Mouse (Mus musculus) lung, adult 2 months (tissue): ENCODE measurements around the gene Tgfbr3. TPM values are rescaled to one million over a fixed set of nuclear protein-coding genes. Genes with fewer than 3 reads are reported as not detected.

Experiments used
- DNase-seq: peaks from one replicate; pipeline ENCODE4 v3.0.0; 2022
- H3K4me1 ChIP-seq: fragments of 200-500 bp; 2 replicates; pipeline ENCODE4 v1.6.1; 2011; ENCODE audit warnings: low read length; ENCODE audit not compliant: control insufficient read depth, insufficient read depth
- H3K4me3 ChIP-seq: fragments of 200-500 bp; replicated peaks from 2 replicates; pipeline ENCODE3; 2011; ENCODE audit warnings: low read depth, mild to moderate bottlenecking, control low read depth, low read length; ENCODE audit errors: extremely low read depth
- CTCF ChIP-seq: fragments of 200-500 bp; IDR thresholded peaks from 2 replicates; pipeline ENCODE4 v1.5.1; 2011; ENCODE audit warnings: mild to moderate bottlenecking, low read length, control low read depth; ENCODE audit not compliant: insufficient read depth
- POLR2A ChIP-seq: fragments of 200-500 bp; IDR thresholded peaks from 2 replicates; pipeline ENCODE4 v1.6.1; 2011; ENCODE audit warnings: low read depth, mild to moderate bottlenecking, control low read depth, low read length, borderline replicate concordance; ENCODE audit errors: extremely low read depth
- WGBS: fragments of 180-500 bp; shearing (Covaris S2); methylation state at CpG from one replicate; pipeline ENCODE4 v1.1.7; 2018; 5-methylcytosine and 5-hydroxymethylcytosine counted together
- polyA plus RNA-seq: library from polyadenylated mRNA; depleted of rRNA; stranded (reverse); fragments of >200 nt; gene quantifications from 2 replicates; pipeline ENCODE4 v1.2.3, GENCODE M21; 2012

The Tgfbr3 gene
- polyA plus RNA-seq, 1 experiment: 47.3 TPM

- Histone ChIP-seq H3K4me1 (peaks cover 7% of the 10 kb centered on the region), H3K4me3 (no peak overlapping the region)
- WGBS: 75% methylated on average over 5 of the region's 5 CpGs
- no peak for DNase-seq
- TF ChIP-seq CTCF (no peak), POLR2A (no peak)
These were observed 199.5 kb downstream of the Tgfbr3 start for GRCm38 (mm10) chr5:107089966-107090365.

- 16% methylated on average over 12 of the region's 12 CpGs for WGBS
- peak; percentile 49 for DNase-seq
- no peak overlapping the region for H3K4me3 ChIP-seq
- peaks cover 7% of the 10 kb centered on the region for H3K4me1 ChIP-seq
- TF ChIP-seq CTCF: no peak
- no peak for TF ChIP-seq POLR2A
These were observed 201.3 kb downstream of the Tgfbr3 start for GRCm38 (mm10) chr5:107087829-107088808.

- H3K4me1 ChIP-seq: peaks cover 7% of the 10 kb centered on the region
- peak; percentile 21; the same call in 1 of the 2 replicates for TF ChIP-seq POLR2A
- no peak for TF ChIP-seq CTCF
- peak; percentile 44 for DNase-seq
- WGBS: 38% methylated on average over 2 of the region's 2 CpGs
- no peak overlapping the region for H3K4me3 ChIP-seq
These were observed 202.1 kb downstream of the Tgfbr3 start for GRCm38 (mm10) chr5:107087291-107087690.

- no peak for TF ChIP-seq POLR2A
- TF ChIP-seq CTCF: no peak
- WGBS: 57% methylated on average over 5 of the region's 5 CpGs
These were observed 203.3 kb downstream of the Tgfbr3 start for GRCm38 (mm10) chr5:107086166-107086565.

GRCm38 (mm10) chr5:107084431-107084830, 205.0 kb downstream of the Tgfbr3 start:
- TF ChIP-seq POLR2A (no peak), CTCF (no peak)
- Histone ChIP-seq H3K4me3 (no peak overlapping the region), H3K4me1 (peaks cover 4% of the 10 kb centered on the region)
- no peak for DNase-seq
- 89% methylated on average over 4 of the region's 4 CpGs for WGBS

More at GRCm38 (mm10) chr5:107086166-107086565, 203.3 kb downstream of the Tgfbr3 start:
- DNase-seq: no peak
- Histone ChIP-seq H3K4me3 (no peak overlapping the region), H3K4me1 (peaks cover 4% of the 10 kb centered on the region)

GRCm38 (mm10) chr5:107082011-107082410, 207.4 kb downstream of the Tgfbr3 start:
- WGBS: 64% methylated on average over 3 of the region's 3 CpGs
- H3K4me1 ChIP-seq: no peaks in the 10 kb centered on the region; the same call in 1 of the 2 replicates
- no peak overlapping the region for H3K4me3 ChIP-seq
- no peak for DNase-seq
- no peak for TF ChIP-seq POLR2A
- no peak for TF ChIP-seq CTCF

GRCm38 (mm10) chr5:107080986-107081624, 208.3 kb downstream of the Tgfbr3 start:
- TF ChIP-seq POLR2A: no peak
- no peak for TF ChIP-seq CTCF
- Histone ChIP-seq H3K4me3 (no peak overlapping the region), H3K4me1 (no peaks in the 10 kb centered on the region; the same call in 1 of the 2 replicates)
- DNase-seq: no peak
- WGBS: 66% methylated on average over 12 of the region's 12 CpGs

GRCm38 (mm10) chr5:107079920-107080319, 209.5 kb downstream of the Tgfbr3 start:
- TF ChIP-seq POLR2A (no peak), CTCF (no peak)
- no peak overlapping the region for H3K4me3 ChIP-seq
- DNase-seq: no peak
- H3K4me1 ChIP-seq: no peaks in the 10 kb centered on the region
- WGBS: 58% methylated on average over 8 of the region's 8 CpGs

- TF ChIP-seq POLR2A: no peak
- no peak for TF ChIP-seq CTCF
- Histone ChIP-seq H3K4me3 (no peak overlapping the region), H3K4me1 (no peaks in the 10 kb centered on the region)
- 13% methylated on average over 11 of the region's 11 CpGs for WGBS
- DNase-seq: no peak
These were observed 210.2 kb downstream of the Tgfbr3 start for GRCm38 (mm10) chr5:107079146-107079638.
